Mouse (Mus musculus) heart, postnatal 10 days (tissue): ENCODE measurements around the gene Vmn2r5. TPM values are rescaled to one million over a fixed set of nuclear protein-coding genes. Genes with fewer than 3 reads are reported as not detected.
"Not testable (repeated sequence)": the region's sequence is repeated elsewhere in the genome, so short reads cannot be mapped to it uniquely, and the experiment has no call there.

Source experiments
- DNase-seq, 2 experiments: peaks; one replicate each; pipeline ENCODE4 v3.0.0; 2021
- intact Hi-C: fragments of 180-260 bp; cut with DNase I; formaldehyde crosslinking; loops from one replicate; pipeline ENCODE4 v1.15.1; 2025
- total RNA-seq, 2 experiments: library from RNA; stranded (reverse); gene quantifications; 2 replicates each; pipeline ENCODE4 v1.2.3; 2021

The Vmn2r5 gene
- total RNA-seq: not detected

DNA sequence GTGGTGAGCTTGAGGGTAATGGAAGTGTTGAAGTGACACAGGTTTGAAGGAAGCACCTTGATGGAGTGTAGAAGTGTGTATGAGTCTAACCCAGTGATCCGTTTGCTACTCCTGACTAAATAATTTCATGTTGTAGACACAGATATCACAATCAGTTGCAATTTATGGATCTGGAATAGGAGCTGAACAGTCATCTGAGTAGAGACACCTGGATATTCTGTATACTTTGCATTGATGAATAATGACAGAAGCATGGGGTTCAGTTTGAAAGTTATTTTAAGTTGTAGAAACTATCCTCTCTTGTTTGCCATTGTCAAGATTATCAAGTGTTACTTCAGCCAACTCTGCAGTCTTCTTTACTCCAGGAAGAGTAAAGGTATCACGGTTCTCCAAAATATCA is at the start of gene Vmn2r5:
Vmn2r5 (minus strand) TSS at position 101 of the 400 bp plus-strand sequence.
- intact Hi-C loops, DNase-seq: not testable (repeated sequence)

DNA sequence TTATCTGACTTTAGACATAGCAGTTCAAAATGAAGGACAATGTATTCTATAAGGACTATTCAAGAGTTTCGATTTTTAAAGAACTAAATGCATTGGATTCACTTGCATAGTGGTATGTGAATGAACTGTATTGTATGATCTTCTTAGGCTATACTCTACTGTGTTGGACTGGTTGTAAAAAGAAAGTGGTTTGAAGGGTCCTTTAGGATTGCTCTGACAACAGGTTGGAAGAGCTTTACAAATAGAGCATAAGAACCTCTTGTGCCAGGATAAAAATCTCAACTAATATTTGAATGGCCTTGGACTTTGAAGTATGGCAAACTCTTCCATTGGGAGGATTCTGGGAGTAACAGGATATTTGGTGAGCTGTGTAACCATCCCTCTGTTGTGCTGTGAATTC is 13.9 kb upstream of the Vmn2r5 start:
- DNase-seq, intact Hi-C loops: not testable (repeated sequence)

Other genes with a start within 250 kb of the Vmn2r5 start
- gene Vmn2r3, start 220.1 kb downstream of the Vmn2r5 start, total RNA-seq: not detected
- not detected for gene Vmn2r4, start 94.5 kb downstream of the Vmn2r5 start, total RNA-seq
- not detected for gene Vmn2r6, start 56.0 kb upstream of the Vmn2r5 start, total RNA-seq